Mouse (Mus musculus): ENCODE data around the gene Nhp2. TPM values are rescaled to one million over a fixed set of nuclear protein-coding genes. Genes with fewer than 3 reads are reported as not detected.
A peak's percentile ranks its signal among the peaks of the same experiment; 100 is the strongest.
"Not testable (repeated sequence)": the region's sequence is repeated elsewhere in the genome, so short reads cannot be mapped to it uniquely, and the experiment has no call there.

The Nhp2 gene
- polyA plus RNA-seq, 1 experiment, result 34.3 TPM

- Histone ChIP-seq H3K4me1 (ENCODE audit: control insufficient read depth, insufficient read depth, insufficient read length) (peaks cover 2% of the 10 kb centered on the region; the same call in 1 of the 2 replicates), H3K27me3 (ENCODE audit: control insufficient read depth, insufficient read depth, low read length) (no peaks in the 10 kb centered on the region), H3K4me3 (ENCODE audit: extremely low read depth, insufficient read depth, insufficient read length) (peak overlapping the region; percentile 61; the same call in 1 of the 2 replicates), H3K36me3 (ENCODE audit: control insufficient read depth, insufficient read depth, low read length) (no peaks in the 10 kb centered on the region), H3K27ac (ENCODE audit: insufficient read depth, low read length) (peak overlapping the region; percentile 89)
- WGBS, result 34% methylated on average over 7 of the region's 7 CpGs
- TF ChIP-seq POLR2A (IDR thresholded peaks at IDR 0.05; ENCODE audit: low read depth, low read length) (no peak), CTCF (IDR thresholded peaks at IDR 0.05; ENCODE audit: extremely low read depth, insufficient read depth, insufficient read length, insufficient replicate concordance) (no peak)
- no peak for DNase-seq (ENCODE audit: low read depth in 1 of 2, low spot score in 2 of 2)
Observed at GRCm38 (mm10) chr11:51615129-51615528, 4.4 kb upstream of the Nhp2 start.

- Histone ChIP-seq H3K36me3 (ENCODE audit: control insufficient read depth, insufficient read depth, low read length) (no peaks in the 10 kb centered on the region), H3K27ac (ENCODE audit: insufficient read depth, low read length) (peak overlapping the region; percentile 89), H3K4me3 (ENCODE audit: extremely low read depth, insufficient read depth, insufficient read length) (peak overlapping the region; percentile 61), H3K27me3 (ENCODE audit: control insufficient read depth, insufficient read depth, low read length) (no peaks in the 10 kb centered on the region), H3K4me1 (ENCODE audit: control insufficient read depth, insufficient read depth, insufficient read length) (peaks cover 2% of the 10 kb centered on the region; the same call in 1 of the 2 replicates)
- TF ChIP-seq POLR2A (IDR thresholded peaks at IDR 0.05; ENCODE audit: low read depth, low read length), result peak; percentile 83
- TF ChIP-seq CTCF (IDR thresholded peaks at IDR 0.05; ENCODE audit: extremely low read depth, insufficient read depth, insufficient read length, insufficient replicate concordance), result no peak
- peak in 1 of 2 experiments; percentile 64 for DNase-seq (ENCODE audit: low read depth in 1 of 2, low spot score in 2 of 2)
- WGBS, result under 1% methylated on average over 14 of the region's 14 CpGs
Observed at GRCm38 (mm10) chr11:51615601-51616000, 3.9 kb upstream of the Nhp2 start.

- WGBS, result 90% methylated on average over 7 of the region's 7 CpGs
- not testable (repeated sequence) for H3K27ac ChIP-seq (ENCODE audit: insufficient read depth, low read length); H3K27me3 ChIP-seq (ENCODE audit: control insufficient read depth, insufficient read depth, low read length); H3K36me3 ChIP-seq (ENCODE audit: control insufficient read depth, insufficient read depth, low read length); H3K4me1 ChIP-seq (ENCODE audit: control insufficient read depth, insufficient read depth, insufficient read length); DNase-seq (ENCODE audit: low read depth in 1 of 2, low spot score in 2 of 2); H3K4me3 ChIP-seq (ENCODE audit: extremely low read depth, insufficient read depth, insufficient read length)
Observed at GRCm38 (mm10) chr11:51616113-51616512, 3.4 kb upstream of the Nhp2 start.

GRCm38 (mm10) chr11:51617693-51618092 is 1.8 kb upstream of the Nhp2 start:
- WGBS, result 1% methylated on average over 4 of the region's 4 CpGs
- Histone ChIP-seq H3K4me1 (ENCODE audit: control insufficient read depth, insufficient read depth, insufficient read length) (peaks cover 2% of the 10 kb centered on the region; the same call in 1 of the 2 replicates), H3K36me3 (ENCODE audit: control insufficient read depth, insufficient read depth, low read length) (peaks cover 2% of the 10 kb centered on the region), H3K27me3 (ENCODE audit: control insufficient read depth, insufficient read depth, low read length) (no peaks in the 10 kb centered on the region), H3K4me3 (ENCODE audit: extremely low read depth, insufficient read depth, insufficient read length) (no peak overlapping the region), H3K27ac (ENCODE audit: insufficient read depth, low read length) (no peak overlapping the region)
- peak; percentile 53 to 70 for DNase-seq (ENCODE audit: low read depth in 1 of 2, low spot score in 2 of 2)
- TF ChIP-seq CTCF (IDR thresholded peaks at IDR 0.05; ENCODE audit: extremely low read depth, insufficient read depth, insufficient read length, insufficient replicate concordance) (peak; percentile 75; the same call in 1 of the 2 replicates), POLR2A (IDR thresholded peaks at IDR 0.05; ENCODE audit: low read depth, low read length) (no peak)

- WGBS, result 29% methylated on average over 8 of the region's 8 CpGs
- no peak overlapping the region for H3K27ac ChIP-seq (ENCODE audit: insufficient read depth, low read length)
- peaks cover 14% of the 10 kb centered on the region for H3K36me3 ChIP-seq (ENCODE audit: control insufficient read depth, insufficient read depth, low read length)
- no peak for DNase-seq (ENCODE audit: low read depth in 1 of 2, low spot score in 2 of 2)
- TF ChIP-seq CTCF (IDR thresholded peaks at IDR 0.05; ENCODE audit: extremely low read depth, insufficient read depth, insufficient read length, insufficient replicate concordance) (no peak), POLR2A (IDR thresholded peaks at IDR 0.05; ENCODE audit: low read depth, low read length) (no peak)
- peaks cover 2% of the 10 kb centered on the region; the same call in 1 of the 2 replicates for H3K4me1 ChIP-seq (ENCODE audit: control insufficient read depth, insufficient read depth, insufficient read length)
- no peaks in the 10 kb centered on the region for H3K27me3 ChIP-seq (ENCODE audit: control insufficient read depth, insufficient read depth, low read length)
- H3K4me3 ChIP-seq (ENCODE audit: extremely low read depth, insufficient read depth, insufficient read length), result peak overlapping the region; percentile 87
Observed at GRCm38 (mm10) chr11:51618894-51619408, 584 bp upstream of the Nhp2 start.

GRCm38 (mm10) chr11:51620084-51620483 is 549 bp downstream of the Nhp2 start:
- peak overlapping the region; percentile 50; the same call in 1 of the 2 replicates for H3K27ac ChIP-seq (ENCODE audit: insufficient read depth, low read length)
- H3K27me3 ChIP-seq (ENCODE audit: control insufficient read depth, insufficient read depth, low read length), result no peaks in the 10 kb centered on the region
- no peak for DNase-seq (ENCODE audit: low read depth in 1 of 2, low spot score in 2 of 2)
- under 1% methylated on average over 11 of the region's 11 CpGs for WGBS
- TF ChIP-seq POLR2A (IDR thresholded peaks at IDR 0.05; ENCODE audit: low read depth, low read length) (no peak), CTCF (IDR thresholded peaks at IDR 0.05; ENCODE audit: extremely low read depth, insufficient read depth, insufficient read length, insufficient replicate concordance) (no peak)
- peak overlapping the region; percentile 87 for H3K4me3 ChIP-seq (ENCODE audit: extremely low read depth, insufficient read depth, insufficient read length)
- peaks cover 24% of the 10 kb centered on the region for H3K36me3 ChIP-seq (ENCODE audit: control insufficient read depth, insufficient read depth, low read length)
- H3K4me1 ChIP-seq (ENCODE audit: control insufficient read depth, insufficient read depth, insufficient read length), result peaks cover 1% of the 10 kb centered on the region; the same call in 1 of the 2 replicates

- DNase-seq (ENCODE audit: low read depth in 1 of 2, low spot score in 2 of 2), result no peak
- Histone ChIP-seq H3K36me3 (ENCODE audit: control insufficient read depth, insufficient read depth, low read length) (peaks cover 29% of the 10 kb centered on the region), H3K4me1 (ENCODE audit: control insufficient read depth, insufficient read depth, insufficient read length) (no peaks in the 10 kb centered on the region), H3K27me3 (ENCODE audit: control insufficient read depth, insufficient read depth, low read length) (no peaks in the 10 kb centered on the region), H3K27ac (ENCODE audit: insufficient read depth, low read length) (no peak overlapping the region), H3K4me3 (ENCODE audit: extremely low read depth, insufficient read depth, insufficient read length) (no peak overlapping the region)
- WGBS, result 94% methylated on average over 2 of the region's 2 CpGs
- TF ChIP-seq POLR2A (IDR thresholded peaks at IDR 0.05; ENCODE audit: low read depth, low read length) (no peak), CTCF (IDR thresholded peaks at IDR 0.05; ENCODE audit: extremely low read depth, insufficient read depth, insufficient read length, insufficient replicate concordance) (no peak)
Observed at GRCm38 (mm10) chr11:51621776-51622175, 2.2 kb downstream of the Nhp2 start.

All from spleen, adult 2 months (tissue).